Mouse (Mus musculus) adrenal gland, postnatal 4 days (tissue): ENCODE results near the gene Cox20. TPM values are rescaled to one million over a fixed set of nuclear protein-coding genes. Genes with fewer than 3 reads are reported as not detected.

ENCODE experiments used
- DNase-seq, 2 experiments: peaks; one replicate each; pipeline ENCODE4 v3.0.0; 2021 to 2022; ENCODE audit warnings: low spot score in 2 of 2, mixed read lengths in 2 of 2
- total RNA-seq, 2 experiments: library from RNA; stranded (reverse); gene quantifications; 2 replicates each; pipeline ENCODE4 v1.2.3; 2021

The Cox20 gene
- total RNA-seq, 2 experiments from 2014 or later = 76.2 to 81.3 TPM

DNA sequence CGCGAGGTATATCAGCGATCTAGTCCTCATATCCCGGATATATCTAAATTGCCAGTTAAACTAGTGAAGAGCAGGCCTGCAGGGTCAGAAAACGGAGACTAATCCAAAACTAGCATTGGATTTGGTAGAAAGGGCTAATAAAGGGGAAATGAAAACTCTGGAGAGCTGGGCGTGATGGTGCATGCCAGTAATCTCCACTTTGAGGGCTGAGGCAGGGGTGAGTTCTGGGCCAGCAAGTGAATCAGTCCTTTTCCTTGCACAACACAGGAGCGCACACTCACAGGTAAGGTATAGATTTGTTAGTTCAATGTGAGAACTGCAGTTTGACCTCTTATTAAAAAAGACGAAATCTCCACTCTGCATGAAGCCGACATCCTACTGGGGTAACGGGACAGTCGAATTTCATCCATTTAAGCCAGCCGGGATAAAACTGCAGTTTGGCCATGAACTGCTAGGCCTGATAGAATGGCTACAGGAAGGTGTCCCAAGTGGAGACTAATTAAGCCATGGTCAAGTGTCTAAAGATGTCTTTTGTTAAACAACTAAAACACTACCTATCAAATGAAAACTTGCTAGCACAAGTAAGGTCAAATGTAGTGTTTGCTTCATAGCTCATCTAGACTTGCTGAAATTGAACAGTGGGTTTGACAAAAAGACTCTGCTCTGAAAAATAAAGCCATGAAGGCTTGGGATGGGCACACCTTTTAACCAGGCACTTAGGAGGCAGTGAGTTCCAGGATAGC is 536 bp downstream of the Cox20 start:
- no peak for DNase-seq

DNA sequence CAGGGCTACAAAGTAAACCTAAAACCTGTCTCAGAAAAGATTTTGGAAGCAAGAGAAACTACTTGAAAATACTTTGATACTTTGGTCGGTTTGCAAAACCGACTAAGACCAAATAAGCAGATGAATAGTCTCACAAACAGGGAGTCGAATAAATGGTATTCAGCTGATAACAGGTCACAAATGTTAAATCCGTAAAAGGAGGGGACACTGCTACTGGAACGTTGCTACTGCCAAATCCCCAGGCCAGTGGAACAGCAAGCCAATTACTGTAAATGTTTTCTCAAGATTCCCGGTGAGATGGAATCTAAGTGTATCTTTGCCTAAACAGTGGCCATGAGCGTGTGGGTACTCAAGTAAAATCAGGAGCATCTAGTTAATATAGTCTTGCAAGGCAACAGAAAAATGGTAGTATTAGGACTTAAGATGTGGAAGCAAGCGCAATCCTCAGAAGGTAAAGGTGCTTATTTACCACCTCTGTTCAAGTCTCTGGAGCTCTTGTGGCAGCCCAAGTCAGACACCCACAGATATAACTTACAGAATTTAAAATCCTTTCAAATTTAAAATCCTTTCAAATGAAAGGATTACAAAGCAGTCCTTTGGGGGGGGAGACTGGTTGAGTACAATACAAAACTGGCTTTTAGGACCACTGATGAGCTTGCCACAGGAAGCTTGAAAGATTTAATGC is 1.2 kb downstream of the Cox20 start:
- DNase-seq = no peak

GRCm38 (mm10) chr1:178320723-178321590 is 2.0 kb downstream of the Cox20 start:
- DNase-seq = no peak

DNA sequence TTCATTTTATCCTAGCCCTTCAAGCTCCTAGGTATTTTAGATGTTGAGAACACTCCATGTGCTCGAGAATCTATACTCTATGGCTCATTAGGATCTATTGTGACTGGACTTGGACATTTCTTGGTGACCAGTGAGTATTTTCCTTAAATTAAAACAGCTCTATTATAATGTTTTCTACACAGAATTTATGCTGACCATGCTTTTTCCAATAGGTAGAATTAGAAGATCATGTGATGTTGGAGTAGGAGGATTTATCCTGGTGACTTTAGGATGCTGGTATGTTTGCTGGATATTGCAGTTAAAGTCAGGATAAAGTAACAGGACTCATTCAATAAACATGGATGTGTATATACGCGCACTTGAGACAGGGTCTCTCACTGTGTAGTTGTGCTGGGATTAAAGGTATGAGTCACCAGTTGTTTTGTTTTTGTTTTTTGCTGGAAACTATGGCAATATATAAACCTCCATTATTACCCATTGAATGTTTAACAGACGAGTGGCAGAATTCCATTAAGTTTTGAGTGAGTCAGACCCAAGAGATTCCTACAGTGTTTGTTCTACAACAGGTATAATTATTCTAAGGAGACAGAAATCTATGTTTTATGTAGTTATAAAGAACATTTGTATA is 2.9 kb downstream of the Cox20 start:
- DNase-seq = no peak

DNA sequence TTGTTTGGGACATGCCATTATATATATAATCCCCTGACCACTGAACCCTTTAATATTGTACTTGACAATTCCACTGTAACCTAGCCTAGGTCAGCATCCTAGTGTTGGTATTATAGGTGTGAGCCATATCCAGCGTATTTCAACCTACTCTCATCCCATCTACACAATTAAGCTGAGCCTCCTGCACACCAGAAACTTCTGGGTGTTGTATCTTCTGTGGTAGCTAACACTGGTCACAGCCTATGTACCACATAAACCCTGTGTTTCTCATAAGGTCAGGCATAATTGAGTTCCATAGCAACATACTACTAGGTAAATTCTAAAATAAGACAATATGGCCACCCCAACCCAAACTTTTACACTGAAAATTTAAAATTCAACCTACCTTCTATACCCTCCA is 4.3 kb downstream of the Cox20 start:
- DNase-seq = no peak

- DNase-seq = no peak
Measured at GRCm38 (mm10) chr1:178324568-178324967, 5.6 kb downstream of the Cox20 start.

DNA sequence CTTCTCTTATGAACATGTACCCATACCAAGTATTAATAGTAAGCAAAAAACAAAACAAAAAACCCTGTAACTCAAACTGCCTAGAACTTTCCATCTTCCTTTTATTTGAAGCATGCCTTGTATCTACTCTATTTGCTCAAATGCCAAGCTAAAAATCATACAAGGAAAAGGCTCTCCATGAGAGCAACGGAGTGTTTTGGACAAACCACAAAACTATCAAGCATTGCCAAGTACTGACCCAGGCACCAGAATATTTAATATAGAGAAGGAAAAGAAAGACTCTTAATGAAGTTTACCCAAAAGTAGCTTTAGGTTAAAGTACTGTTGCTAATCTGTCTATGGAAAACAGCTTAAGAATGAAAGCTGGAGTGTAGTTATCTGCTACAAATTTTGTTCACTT is 7.4 kb downstream of the Cox20 start:
- no peak for DNase-seq

- DNase-seq = no peak
Measured at GRCm38 (mm10) chr1:178326950-178327349, 8.0 kb downstream of the Cox20 start.

DNA sequence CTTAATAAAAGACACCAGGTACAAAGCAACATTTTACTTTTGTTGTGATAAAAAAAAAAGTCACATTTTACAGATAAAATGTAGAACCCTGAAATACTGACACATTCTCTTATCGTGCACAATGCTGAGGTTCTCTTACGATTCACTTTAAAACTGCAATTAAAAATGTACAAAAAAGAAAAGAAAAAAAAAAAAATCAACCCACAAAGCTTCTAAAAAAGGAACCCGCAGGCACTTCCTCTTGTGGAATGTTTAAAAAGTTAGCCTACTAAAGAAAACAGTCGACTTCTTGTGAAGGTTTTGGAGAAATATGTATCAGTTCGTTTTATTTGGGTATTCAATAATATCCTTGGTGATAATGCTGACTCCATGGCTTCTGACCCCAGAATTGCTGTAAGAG is 10.1 kb downstream of the Cox20 start:
- DNase-seq = no peak

- no peak for DNase-seq
Measured at GRCm38 (mm10) chr1:178329946-178330345, 11.0 kb downstream of the Cox20 start.

- no peak for DNase-seq
Measured at GRCm38 (mm10) chr1:178335860-178336261, 16.9 kb downstream of the Cox20 start.

DNA sequence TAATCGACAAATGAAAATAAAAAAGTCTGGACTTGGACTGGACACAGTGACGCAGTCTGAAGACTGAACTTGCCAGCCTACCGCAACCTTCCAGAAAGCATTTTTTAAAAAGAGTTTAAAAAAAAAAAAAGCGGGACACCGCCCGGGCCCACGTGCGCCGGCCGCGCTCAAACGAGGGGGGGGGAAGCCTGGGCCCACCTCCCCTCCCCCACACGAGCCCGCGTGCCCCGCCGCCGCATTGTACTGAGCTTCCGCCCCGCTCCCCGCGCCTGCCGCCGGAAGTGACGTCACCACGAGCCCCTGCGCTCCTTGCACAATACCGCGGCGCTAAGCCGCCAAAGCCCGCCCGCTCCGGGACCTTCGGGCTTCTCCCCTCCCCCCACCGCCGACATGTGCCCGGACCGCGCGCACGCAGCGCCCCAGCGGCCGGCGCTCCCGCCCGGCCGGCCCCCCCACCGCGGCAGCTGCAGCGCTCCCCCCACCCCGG is 17.4 kb downstream of the Cox20 start:
- peak; percentile 88 to 92 for DNase-seq

- peak in 1 of 2 experiments; percentile 21 for DNase-seq
Measured at GRCm38 (mm10) chr1:178336777-178337481, 18.0 kb downstream of the Cox20 start.

DNA sequence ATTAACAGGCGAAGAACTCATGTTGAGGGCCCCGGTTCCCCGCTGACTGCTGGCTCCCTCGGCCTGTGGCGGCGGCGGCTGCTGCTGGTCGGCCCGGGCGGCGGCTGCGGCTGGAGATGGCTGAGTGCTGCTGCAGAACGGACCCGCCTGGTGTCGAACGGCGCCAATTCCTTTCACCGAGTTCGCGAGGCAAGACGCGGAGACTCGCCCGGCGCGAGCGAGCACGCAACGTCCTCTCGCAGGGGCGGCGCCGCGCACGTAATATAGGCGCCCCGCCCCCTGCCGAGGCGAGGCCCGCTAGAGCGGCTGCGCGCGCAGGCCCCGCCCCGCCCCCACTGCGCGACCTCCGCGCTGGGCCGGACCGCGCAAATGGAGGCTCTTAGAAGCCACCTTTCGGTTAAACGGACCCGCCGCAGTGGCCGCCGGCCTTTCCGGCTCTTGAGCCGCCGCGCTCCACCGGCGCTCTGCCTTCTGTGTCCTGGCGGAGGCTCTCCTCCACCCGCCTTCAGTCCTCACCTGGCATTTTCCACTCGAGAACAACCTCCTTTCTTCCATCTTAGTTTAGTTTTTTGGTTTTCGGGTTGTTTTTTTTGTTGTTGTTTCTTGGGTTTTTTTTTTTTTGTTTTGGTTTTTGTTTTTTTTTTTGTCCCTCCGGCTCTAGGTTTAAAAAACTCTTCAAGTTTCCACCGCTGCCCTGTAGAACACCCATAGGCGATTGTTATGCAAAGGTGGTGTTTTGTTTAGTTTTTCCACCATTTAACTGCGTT is 18.8 kb downstream of the Cox20 start, which contains the start of gene Hnrnpu:
TSS of gene Hnrnpu (minus strand) at position 247 of the 767 bp plus-strand sequence.
- DNase-seq = peak; percentile 92 to 95

GRCm38 (mm10) chr1:178338318-178338641 is 19.4 kb downstream of the Cox20 start:
- DNase-seq = no peak

- no peak for DNase-seq
Measured at GRCm38 (mm10) chr1:178340213-178340612, 21.3 kb downstream of the Cox20 start.

- DNase-seq = no peak
Measured at GRCm38 (mm10) chr1:178341435-178341834, 22.5 kb downstream of the Cox20 start.

GRCm38 (mm10) chr1:178342063-178342462 is 23.1 kb downstream of the Cox20 start:
- DNase-seq = no peak

- DNase-seq = no peak
Measured at GRCm38 (mm10) chr1:178342612-178343011, 23.7 kb downstream of the Cox20 start.
